Mouse (Mus musculus) forebrain, embryonic 13.5 days (tissue): ENCODE data around the gene Sag. TPM values are rescaled to one million over a fixed set of nuclear protein-coding genes. Genes with fewer than 3 reads are reported as not detected.

ENCODE experiments used
- ATAC-seq: fragments of 200-750 bp; cut with Nextera tagmentation; 2 replicates; pipeline ENCODE4 v1.8.0; 2017
- H3K27ac ChIP-seq: fragments of 300-500 bp; sonication (generic); 2 replicates; pipeline ENCODE4 v1.5.1; 2015; ENCODE audit warnings: inconsistent platforms, mild to moderate bottlenecking, moderate library complexity
- H3K27me3 ChIP-seq: fragments of 300-500 bp; sonication (generic); 2 replicates; pipeline ENCODE4 v1.6.1; 2015; ENCODE audit warnings: mild to moderate bottlenecking, inconsistent platforms
- H3K36me3 ChIP-seq: fragments of 300-500 bp; sonication (generic); 2 replicates; pipeline ENCODE4 v1.6.1; 2015; ENCODE audit warnings: mild to moderate bottlenecking, inconsistent platforms; ENCODE audit not compliant: poor library complexity, severe bottlenecking
- H3K4me1 ChIP-seq: fragments of 300-500 bp; sonication (generic); 2 replicates; pipeline ENCODE4 v1.6.1; 2015; ENCODE audit warnings: inconsistent platforms
- H3K4me2 ChIP-seq: fragments of 300-500 bp; sonication (generic); 2 replicates; pipeline ENCODE4 v1.6.1; 2015; ENCODE audit warnings: inconsistent platforms, mild to moderate bottlenecking, moderate library complexity
- H3K4me3 ChIP-seq: fragments of 300-500 bp; sonication (generic); 2 replicates; pipeline ENCODE4 v1.5.1; 2015; ENCODE audit warnings: mild to moderate bottlenecking, inconsistent platforms
- H3K9ac ChIP-seq: fragments of 300-500 bp; sonication (generic); 2 replicates; pipeline ENCODE4 v1.6.1; 2015; ENCODE audit warnings: mild to moderate bottlenecking, inconsistent platforms
- H3K9me3 ChIP-seq: fragments of 300-500 bp; sonication (generic); replicated peaks from 2 replicates; pipeline ENCODE4 v1.6.1; 2016; ENCODE audit warnings: inconsistent platforms
- WGBS: fragments of 180-500 bp; shearing (Covaris S2); methylation state at CpG from one replicate; pipeline ENCODE4 v1.1.7; 2015; 5-methylcytosine and 5-hydroxymethylcytosine counted together
- polyA plus RNA-seq: library from polyadenylated mRNA; unstranded; fragments of >200 nt; fragmentation: Nextera tagmentation; extraction: Ambion mirVana; gene quantifications from 2 replicates; pipeline ENCODE4 v1.2.1, GENCODE M21; 2015

Gene Sag
- polyA plus RNA-seq, 1 experiment from 2014 or later, result 2.8 TPM

- H3K4me3 ChIP-seq, result no peak overlapping the region
- peaks cover 91% of the 10 kb centered on the region for H3K36me3 ChIP-seq
- H3K27me3 ChIP-seq, result no peaks in the 10 kb centered on the region
- H3K4me1 ChIP-seq, result no peaks in the 10 kb centered on the region
- ATAC-seq, result peak; percentile 58; the same call in 1 of the 2 replicates
- H3K4me2 ChIP-seq, result no peak overlapping the region
- H3K9ac ChIP-seq, result no peak overlapping the region
- 72% methylated on average over 7 of the region's 7 CpGs for WGBS
- no peaks in the 10 kb centered on the region for H3K9me3 ChIP-seq
- H3K27ac ChIP-seq, result no peak overlapping the region
These were observed 17.2 kb upstream of the Sag start for GRCm38 (mm10) chr1:87786251-87786650.

DNA sequence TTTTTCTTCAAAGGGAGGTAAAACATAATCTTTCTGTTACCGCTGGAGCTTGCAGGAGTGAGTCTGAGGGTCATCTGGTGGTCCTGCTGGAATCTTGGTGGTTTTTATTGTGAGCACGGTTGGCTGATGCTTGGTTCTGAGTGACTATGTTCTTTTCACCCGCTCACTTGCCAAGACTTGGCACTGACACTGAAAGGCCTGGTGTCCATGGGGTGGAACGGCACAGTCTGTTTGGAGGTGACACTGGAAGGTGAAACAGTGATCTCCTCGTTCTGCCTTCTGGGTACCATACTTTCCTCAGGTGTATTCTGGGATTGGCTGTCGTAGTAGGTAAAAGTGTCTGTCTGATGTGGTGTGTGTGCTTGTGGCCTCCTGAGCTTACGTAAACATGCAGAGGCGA lies 13.8 kb upstream of the Sag start:
- 95% methylated on average over 8 of the region's 8 CpGs for WGBS
- H3K9me3 ChIP-seq, result no peaks in the 10 kb centered on the region

GRCm38 (mm10) chr1:87792438-87793137 lies 10.9 kb upstream of the Sag start:
- no peaks in the 10 kb centered on the region for H3K4me1 ChIP-seq
- H3K9me3 ChIP-seq, result no peaks in the 10 kb centered on the region
- no peaks in the 10 kb centered on the region for H3K27me3 ChIP-seq
- no peak overlapping the region for H3K9ac ChIP-seq
- no peak for ATAC-seq
- peaks cover 77% of the 10 kb centered on the region for H3K36me3 ChIP-seq
- WGBS, result 89% methylated on average over 4 of the region's 4 CpGs
- H3K4me3 ChIP-seq, result no peak overlapping the region
- no peak overlapping the region for H3K4me2 ChIP-seq
- no peak overlapping the region for H3K27ac ChIP-seq

More for the DNA sequence above, 13.8 kb upstream of the Sag start:
- no peak overlapping the region for H3K9ac ChIP-seq
- H3K36me3 ChIP-seq, result peaks cover 92% of the 10 kb centered on the region
- H3K27me3 ChIP-seq, result no peaks in the 10 kb centered on the region
- no peak overlapping the region for H3K4me3 ChIP-seq
- ATAC-seq, result no peak
- H3K27ac ChIP-seq, result no peak overlapping the region
- no peaks in the 10 kb centered on the region for H3K4me1 ChIP-seq
- no peak overlapping the region for H3K4me2 ChIP-seq

DNA sequence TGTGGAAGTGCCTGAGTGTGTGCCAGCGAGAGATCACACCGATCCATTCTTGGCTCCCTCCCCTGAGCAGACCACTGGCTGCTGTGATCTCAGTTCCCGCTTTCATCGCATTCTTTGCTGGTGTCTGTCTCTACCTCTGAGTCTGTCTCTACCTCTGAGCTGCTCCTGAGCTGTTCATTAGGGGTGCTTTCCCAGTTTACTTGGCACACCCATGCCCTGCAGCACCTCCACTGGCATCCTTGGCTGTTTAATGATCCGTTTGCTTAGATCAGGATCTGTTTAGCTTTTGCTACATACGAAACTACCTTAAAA lies 10.4 kb upstream of the Sag start:
- no peaks in the 10 kb centered on the region for H3K27me3 ChIP-seq
- H3K9me3 ChIP-seq, result no peaks in the 10 kb centered on the region
- H3K4me2 ChIP-seq, result no peak overlapping the region
- H3K4me1 ChIP-seq, result no peaks in the 10 kb centered on the region
- ATAC-seq, result no peak
- no peak overlapping the region for H3K27ac ChIP-seq
- WGBS, result 96% methylated on average over 6 of the region's 6 CpGs
- no peak overlapping the region for H3K9ac ChIP-seq
- peaks cover 72% of the 10 kb centered on the region for H3K36me3 ChIP-seq
- no peak overlapping the region for H3K4me3 ChIP-seq

GRCm38 (mm10) chr1:87797702-87798101 lies 5.8 kb upstream of the Sag start:
- H3K4me3 ChIP-seq, result no peak overlapping the region
- no peak overlapping the region for H3K4me2 ChIP-seq
- no peak overlapping the region for H3K27ac ChIP-seq
- H3K36me3 ChIP-seq, result peaks cover 33% of the 10 kb centered on the region
- H3K9ac ChIP-seq, result no peak overlapping the region
- no peak for ATAC-seq
- H3K27me3 ChIP-seq, result no peaks in the 10 kb centered on the region
- H3K4me1 ChIP-seq, result no peaks in the 10 kb centered on the region
- H3K9me3 ChIP-seq, result no peaks in the 10 kb centered on the region
- 97% methylated on average over 1 of the region's 1 CpGs for WGBS

DNA sequence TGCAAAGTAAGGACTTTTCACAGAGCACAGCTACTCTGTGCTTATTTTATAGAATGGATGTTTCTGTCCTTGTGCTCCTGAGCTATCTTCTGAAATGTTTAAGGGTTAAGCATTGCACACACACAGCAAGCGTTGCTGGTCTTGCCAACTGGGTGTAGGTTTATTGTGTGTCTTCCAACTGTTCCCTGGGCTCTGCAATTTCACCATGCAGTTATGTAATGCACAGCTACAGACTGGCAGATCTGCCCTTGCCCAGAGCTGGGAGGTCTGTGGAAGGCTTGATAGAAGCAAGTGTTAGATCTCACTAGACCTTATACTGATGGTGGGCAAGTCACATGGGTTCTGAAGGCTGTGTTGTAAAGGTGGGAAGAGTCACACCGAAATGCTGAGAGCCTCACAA lies 5.2 kb upstream of the Sag start:
- H3K27me3 ChIP-seq, result no peaks in the 10 kb centered on the region
- H3K9me3 ChIP-seq, result no peaks in the 10 kb centered on the region
- H3K36me3 ChIP-seq, result peaks cover 27% of the 10 kb centered on the region
- no peak overlapping the region for H3K27ac ChIP-seq
- H3K4me1 ChIP-seq, result no peaks in the 10 kb centered on the region
- 86% methylated on average over 2 of the region's 2 CpGs for WGBS
- H3K4me3 ChIP-seq, result no peak overlapping the region
- ATAC-seq, result no peak
- no peak overlapping the region for H3K4me2 ChIP-seq
- H3K9ac ChIP-seq, result no peak overlapping the region

DNA sequence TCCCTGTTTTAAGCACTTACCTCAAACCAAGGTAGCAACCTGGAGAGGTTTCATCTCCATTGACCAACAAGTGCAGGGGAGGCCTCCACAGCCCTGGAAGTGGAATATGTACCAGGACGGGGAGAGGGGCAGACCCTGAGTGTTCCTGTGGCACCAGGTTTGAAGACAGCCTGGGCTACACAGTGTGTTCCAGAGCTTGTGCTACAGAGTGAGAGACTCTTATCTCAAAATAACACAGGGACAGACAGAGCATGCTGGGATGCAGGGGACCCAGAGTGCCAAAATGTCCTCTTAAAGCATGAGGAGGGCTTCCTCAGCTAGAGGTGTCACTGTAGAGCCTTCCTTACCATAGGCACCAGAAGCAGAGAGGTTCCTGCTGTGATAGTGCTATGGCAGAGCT lies 4.3 kb downstream of the Sag start:
- no peak overlapping the region for H3K9ac ChIP-seq
- no peak overlapping the region for H3K27ac ChIP-seq
- H3K4me3 ChIP-seq, result no peak overlapping the region
- no peaks in the 10 kb centered on the region for H3K36me3 ChIP-seq
- no peaks in the 10 kb centered on the region for H3K4me1 ChIP-seq
- no peak overlapping the region for H3K4me2 ChIP-seq
- ATAC-seq, result no peak
- no peaks in the 10 kb centered on the region for H3K9me3 ChIP-seq
- H3K27me3 ChIP-seq, result no peaks in the 10 kb centered on the region
- WGBS, result 71% methylated on average over 1 of the region's 1 CpGs

GRCm38 (mm10) chr1:87811391-87811790 lies 7.9 kb downstream of the Sag start:
- Histone ChIP-seq H3K4me3 (no peak overlapping the region), H3K27ac (no peak overlapping the region), H3K9me3 (no peaks in the 10 kb centered on the region), H3K4me1 (no peaks in the 10 kb centered on the region), H3K9ac (no peak overlapping the region), H3K27me3 (no peaks in the 10 kb centered on the region), H3K4me2 (no peak overlapping the region), H3K36me3 (no peaks in the 10 kb centered on the region)
- WGBS, result 90% methylated on average over 7 of the region's 7 CpGs
- ATAC-seq, result no peak

- Histone ChIP-seq H3K36me3 (no peaks in the 10 kb centered on the region), H3K27me3 (no peaks in the 10 kb centered on the region), H3K4me2 (no peak overlapping the region), H3K27ac (no peak overlapping the region), H3K4me3 (no peak overlapping the region), H3K9ac (no peak overlapping the region), H3K9me3 (no peaks in the 10 kb centered on the region), H3K4me1 (no peaks in the 10 kb centered on the region)
- no peak for ATAC-seq
- WGBS, result 84% methylated on average over 10 of the region's 10 CpGs
These were observed 8.6 kb downstream of the Sag start for GRCm38 (mm10) chr1:87812061-87812460.

DNA sequence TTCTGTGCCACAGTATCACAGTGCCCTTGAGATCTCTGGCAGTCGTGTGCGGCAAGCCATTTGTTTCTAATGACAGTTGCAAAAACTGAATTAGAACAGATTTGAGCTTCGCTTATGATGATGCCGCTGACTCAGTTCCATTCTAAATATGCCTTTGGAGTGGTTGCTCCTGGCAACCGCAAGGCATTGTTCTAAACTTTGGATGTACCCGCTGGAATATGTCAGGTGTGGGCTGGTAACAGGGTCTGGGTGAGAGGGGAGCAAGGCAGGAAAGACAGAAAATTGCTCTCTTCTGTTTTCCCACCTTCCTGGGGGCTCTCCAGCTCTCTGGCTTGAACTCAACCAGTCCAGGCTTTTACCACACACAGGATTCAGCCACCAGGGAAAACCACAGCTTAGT lies 9.7 kb downstream of the Sag start:
- no peak overlapping the region for H3K9ac ChIP-seq
- no peak for ATAC-seq
- 70% methylated on average over 6 of the region's 6 CpGs for WGBS

DNA sequence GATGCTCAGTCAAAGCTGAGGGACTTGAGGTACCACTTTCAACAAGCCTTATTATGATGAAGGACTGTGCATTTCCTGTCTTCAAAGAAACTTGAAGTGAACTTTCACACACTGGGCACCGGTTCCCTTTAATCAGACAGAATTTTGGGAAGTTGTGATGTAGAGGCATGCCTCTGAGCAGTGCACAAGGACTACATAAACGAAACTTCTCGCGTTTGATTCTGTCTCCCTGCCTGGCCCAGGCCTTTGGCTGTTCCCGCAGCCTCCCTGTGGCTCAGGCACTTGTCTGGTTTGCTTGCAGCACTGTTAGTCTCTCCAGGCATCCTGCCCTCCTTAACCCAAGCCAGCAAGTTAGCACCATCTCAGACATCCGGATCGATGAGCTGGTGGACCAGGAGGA lies 10.2 kb downstream of the Sag start:
- H3K36me3 ChIP-seq, result no peaks in the 10 kb centered on the region
- no peaks in the 10 kb centered on the region for H3K27me3 ChIP-seq
- no peak overlapping the region for H3K27ac ChIP-seq
- no peaks in the 10 kb centered on the region for H3K4me1 ChIP-seq
- no peak overlapping the region for H3K4me3 ChIP-seq
- H3K4me2 ChIP-seq, result no peak overlapping the region
- no peaks in the 10 kb centered on the region for H3K9me3 ChIP-seq
- ATAC-seq, result no peak
- no peak overlapping the region for H3K9ac ChIP-seq
- 77% methylated on average over 7 of the region's 7 CpGs for WGBS

More for the DNA sequence above, 9.7 kb downstream of the Sag start:
- Histone ChIP-seq H3K4me1 (no peaks in the 10 kb centered on the region), H3K4me3 (no peak overlapping the region), H3K4me2 (no peak overlapping the region), H3K27me3 (no peaks in the 10 kb centered on the region), H3K9me3 (no peaks in the 10 kb centered on the region), H3K36me3 (no peaks in the 10 kb centered on the region), H3K27ac (no peak overlapping the region)

DNA sequence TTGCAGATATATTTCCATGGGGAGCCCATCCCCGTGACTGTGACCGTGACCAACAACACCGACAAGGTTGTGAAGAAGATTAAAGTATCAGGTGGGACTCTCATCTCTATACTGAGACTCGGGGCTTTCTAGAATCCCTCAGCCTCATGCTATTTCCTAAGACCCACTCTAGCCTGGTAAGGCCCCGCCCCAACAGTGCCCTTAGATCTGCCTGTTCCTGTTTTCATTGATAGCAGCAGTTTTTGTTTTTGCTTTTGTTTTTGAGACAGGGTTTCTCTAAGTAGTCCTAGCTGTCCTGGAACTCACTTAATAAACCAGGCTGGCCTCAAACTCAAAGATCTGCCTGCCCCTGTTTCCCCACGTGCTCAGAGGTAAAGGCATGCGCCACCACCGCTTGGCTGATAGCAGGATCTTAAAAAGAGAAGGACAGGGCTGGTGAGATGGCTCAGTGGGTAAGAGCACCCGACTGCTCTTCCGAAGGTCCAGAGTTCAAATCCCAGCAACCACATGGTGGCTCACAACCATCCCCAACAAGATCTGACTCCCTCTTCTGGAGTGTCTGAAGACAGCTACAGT lies 21.0 kb downstream of the Sag start:
- Histone ChIP-seq H3K4me1 (0 out of 2 replicates have a peak, but pooled peaks cover 7% of the 10 kb centered on the region), H3K36me3 (no peaks in the 10 kb centered on the region), H3K4me2 (no peak overlapping the region), H3K9me3 (no peaks in the 10 kb centered on the region), H3K27me3 (no peaks in the 10 kb centered on the region), H3K27ac (no peak overlapping the region), H3K9ac (no peak overlapping the region), H3K4me3 (no peak overlapping the region)
- WGBS, result 90% methylated on average over 10 of the region's 10 CpGs
- no peak for ATAC-seq

- H3K27me3 ChIP-seq, result no peaks in the 10 kb centered on the region
- no peak overlapping the region for H3K4me3 ChIP-seq
- no peak for ATAC-seq
- H3K4me2 ChIP-seq, result no peak overlapping the region
- WGBS, result 80% methylated on average over 5 of the region's 5 CpGs
- no peaks in the 10 kb centered on the region for H3K9me3 ChIP-seq
- H3K4me1 ChIP-seq, result 0 out of 2 replicates have a peak, but pooled peaks cover 8% of the 10 kb centered on the region
- H3K36me3 ChIP-seq, result no peaks in the 10 kb centered on the region
- no peak overlapping the region for H3K9ac ChIP-seq
- H3K27ac ChIP-seq, result no peak overlapping the region
These were observed 21.8 kb downstream of the Sag start for GRCm38 (mm10) chr1:87825281-87825680.
